Mouse (Mus musculus): ENCODE measurements around the gene Prep. TPM values are rescaled to one million over a fixed set of nuclear protein-coding genes. Genes with fewer than 3 reads are reported as not detected.

Prep gene
- 26.6 and 26.7 TPM in 2 replicates for polyA plus RNA-seq (2015; fragmentation: Nextera tagmentation; extraction: Ambion mirVana)

- no peaks in the 10 kb centered on the region for H3K9me3 ChIP-seq (ENCODE audit: low read length)
- H3K27ac ChIP-seq (ENCODE audit: low read length), result peak within 1 kb of the TSS; percentile 81
- no peaks in the 10 kb centered on the region for H3K27me3 ChIP-seq (ENCODE audit: insufficient read depth, low read length)
- peak within 1 kb of the TSS; percentile 90 for H3K9ac ChIP-seq (replicated peaks; ENCODE audit: low read length)
- H3K4me2 ChIP-seq (replicated peaks; ENCODE audit: low read depth, low read length), result peak within 1 kb of the TSS; percentile 70
- under 1% methylated on average over 42 of the region's 57 CpGs for WGBS
- H3K36me3 ChIP-seq (ENCODE audit: insufficient read depth, low read length), result no peaks in the 10 kb centered on the region
- peak; percentile 94 for ATAC-seq (ENCODE audit: low FRiP score, low TSS enrichment)
- H3K4me1 ChIP-seq (ENCODE audit: insufficient read depth, low read length), result peaks cover 28% of the 10 kb centered on the region
- peak within 1 kb of the TSS; percentile 89 for H3K4me3 ChIP-seq (ENCODE audit: low read length)
Measured at GRCm38 (mm10) chr10:45066931-45067308, at the start of gene Prep. TSS of gene Prep (plus strand) at chr10:45067203.

GRCm38 (mm10) chr10:45017352-45017751, 49.7 kb upstream of the Prep start:
- no peak for ATAC-seq (ENCODE audit: low FRiP score, low TSS enrichment)
- no peaks in the 10 kb centered on the region for H3K36me3 ChIP-seq (ENCODE audit: insufficient read depth, low read length)
- no peak overlapping the region for H3K9ac ChIP-seq (replicated peaks; ENCODE audit: low read length)
- H3K4me3 ChIP-seq (ENCODE audit: low read length), result no peak overlapping the region
- WGBS, result 92% methylated on average over 13 of the region's 13 CpGs
- H3K4me1 ChIP-seq (ENCODE audit: insufficient read depth, low read length), result no peaks in the 10 kb centered on the region
- no peaks in the 10 kb centered on the region for H3K27me3 ChIP-seq (ENCODE audit: insufficient read depth, low read length)
- no peak overlapping the region for H3K27ac ChIP-seq (ENCODE audit: low read length)
- 0 out of 2 replicates have a peak, but pooled peaks cover 4% of the 10 kb centered on the region for H3K9me3 ChIP-seq (ENCODE audit: low read length)
- H3K4me2 ChIP-seq (replicated peaks; ENCODE audit: low read depth, low read length), result no peak overlapping the region

- WGBS, result 80% methylated on average over 10 of the region's 10 CpGs
- no peak for ATAC-seq (ENCODE audit: low FRiP score, low TSS enrichment)
Measured at GRCm38 (mm10) chr10:45017851-45018250, 49.2 kb upstream of the Prep start.

GRCm38 (mm10) chr10:45019418-45019817, 47.6 kb upstream of the Prep start:
- H3K36me3 ChIP-seq (ENCODE audit: insufficient read depth, low read length), result no peaks in the 10 kb centered on the region
- no peaks in the 10 kb centered on the region for H3K27me3 ChIP-seq (ENCODE audit: insufficient read depth, low read length)
- 0 out of 2 replicates have a peak, but pooled peaks cover 4% of the 10 kb centered on the region for H3K9me3 ChIP-seq (ENCODE audit: low read length)
- no peak overlapping the region for H3K27ac ChIP-seq (ENCODE audit: low read length)
- ATAC-seq (ENCODE audit: low FRiP score, low TSS enrichment), result no peak
- no peak overlapping the region for H3K4me2 ChIP-seq (replicated peaks; ENCODE audit: low read depth, low read length)
- H3K4me1 ChIP-seq (ENCODE audit: insufficient read depth, low read length), result no peaks in the 10 kb centered on the region
- H3K9ac ChIP-seq (replicated peaks; ENCODE audit: low read length), result no peak overlapping the region
- WGBS, result 33% methylated on average over 7 of the region's 7 CpGs
- no peak overlapping the region for H3K4me3 ChIP-seq (ENCODE audit: low read length)

More at GRCm38 (mm10) chr10:45017851-45018250, 49.2 kb upstream of the Prep start:
- no peak overlapping the region for H3K27ac ChIP-seq (ENCODE audit: low read length)
- no peak overlapping the region for H3K4me3 ChIP-seq (ENCODE audit: low read length)
- H3K27me3 ChIP-seq (ENCODE audit: insufficient read depth, low read length), result no peaks in the 10 kb centered on the region
- H3K9me3 ChIP-seq (ENCODE audit: low read length), result 0 out of 2 replicates have a peak, but pooled peaks cover 4% of the 10 kb centered on the region
- no peaks in the 10 kb centered on the region for H3K36me3 ChIP-seq (ENCODE audit: insufficient read depth, low read length)
- H3K4me1 ChIP-seq (ENCODE audit: insufficient read depth, low read length), result no peaks in the 10 kb centered on the region
- H3K4me2 ChIP-seq (replicated peaks; ENCODE audit: low read depth, low read length), result no peak overlapping the region
- no peak overlapping the region for H3K9ac ChIP-seq (replicated peaks; ENCODE audit: low read length)

- Histone ChIP-seq H3K9ac (replicated peaks; ENCODE audit: low read length) (no peak overlapping the region), H3K36me3 (ENCODE audit: insufficient read depth, low read length) (no peaks in the 10 kb centered on the region), H3K4me2 (replicated peaks; ENCODE audit: low read depth, low read length) (no peak overlapping the region), H3K27ac (ENCODE audit: low read length) (no peak overlapping the region), H3K4me3 (ENCODE audit: low read length) (no peak overlapping the region), H3K27me3 (ENCODE audit: insufficient read depth, low read length) (no peaks in the 10 kb centered on the region), H3K9me3 (ENCODE audit: low read length) (0 out of 2 replicates have a peak, but pooled peaks cover 4% of the 10 kb centered on the region), H3K4me1 (ENCODE audit: insufficient read depth, low read length) (no peaks in the 10 kb centered on the region)
- no peak for ATAC-seq (ENCODE audit: low FRiP score, low TSS enrichment)
- WGBS, result 86% methylated on average over 10 of the region's 10 CpGs
Measured at GRCm38 (mm10) chr10:45019849-45020248, 47.2 kb upstream of the Prep start.

- H3K4me1 ChIP-seq (ENCODE audit: insufficient read depth, low read length), result no peaks in the 10 kb centered on the region
- H3K27ac ChIP-seq (ENCODE audit: low read length), result no peak overlapping the region
- H3K4me3 ChIP-seq (ENCODE audit: low read length), result no peak overlapping the region
- 0 out of 2 replicates have a peak, but pooled peaks cover 3% of the 10 kb centered on the region for H3K9me3 ChIP-seq (ENCODE audit: low read length)
- 91% methylated on average over 10 of the region's 10 CpGs for WGBS
- no peak for ATAC-seq (ENCODE audit: low FRiP score, low TSS enrichment)
- no peaks in the 10 kb centered on the region for H3K27me3 ChIP-seq (ENCODE audit: insufficient read depth, low read length)
- no peak overlapping the region for H3K4me2 ChIP-seq (replicated peaks; ENCODE audit: low read depth, low read length)
- H3K36me3 ChIP-seq (ENCODE audit: insufficient read depth, low read length), result no peaks in the 10 kb centered on the region
- H3K9ac ChIP-seq (replicated peaks; ENCODE audit: low read length), result no peak overlapping the region
Measured at GRCm38 (mm10) chr10:45020291-45020690, 46.7 kb upstream of the Prep start.

- ATAC-seq (ENCODE audit: low FRiP score, low TSS enrichment), result no peak
- no peaks in the 10 kb centered on the region for H3K36me3 ChIP-seq (ENCODE audit: insufficient read depth, low read length)
- H3K9me3 ChIP-seq (ENCODE audit: low read length), result no peaks in the 10 kb centered on the region
- no peaks in the 10 kb centered on the region for H3K27me3 ChIP-seq (ENCODE audit: insufficient read depth, low read length)
- H3K4me2 ChIP-seq (replicated peaks; ENCODE audit: low read depth, low read length), result no peak overlapping the region
- H3K9ac ChIP-seq (replicated peaks; ENCODE audit: low read length), result no peak overlapping the region
- WGBS, result 18% methylated on average over 4 of the region's 4 CpGs
- no peaks in the 10 kb centered on the region for H3K4me1 ChIP-seq (ENCODE audit: insufficient read depth, low read length)
- H3K4me3 ChIP-seq (ENCODE audit: low read length), result no peak overlapping the region
- H3K27ac ChIP-seq (ENCODE audit: low read length), result no peak overlapping the region
Measured at GRCm38 (mm10) chr10:45025184-45025583, 41.8 kb upstream of the Prep start.

- no peaks in the 10 kb centered on the region for H3K4me1 ChIP-seq (ENCODE audit: insufficient read depth, low read length)
- no peak overlapping the region for H3K4me2 ChIP-seq (replicated peaks; ENCODE audit: low read depth, low read length)
- 93% methylated on average over 7 of the region's 7 CpGs for WGBS
- H3K9ac ChIP-seq (replicated peaks; ENCODE audit: low read length), result no peak overlapping the region
- H3K27me3 ChIP-seq (ENCODE audit: insufficient read depth, low read length), result no peaks in the 10 kb centered on the region
- H3K36me3 ChIP-seq (ENCODE audit: insufficient read depth, low read length), result no peaks in the 10 kb centered on the region
- no peak for ATAC-seq (ENCODE audit: low FRiP score, low TSS enrichment)
- no peak overlapping the region for H3K4me3 ChIP-seq (ENCODE audit: low read length)
- H3K27ac ChIP-seq (ENCODE audit: low read length), result no peak overlapping the region
- H3K9me3 ChIP-seq (ENCODE audit: low read length), result no peaks in the 10 kb centered on the region
Measured at GRCm38 (mm10) chr10:45026935-45027334, 40.1 kb upstream of the Prep start.

GRCm38 (mm10) chr10:45045268-45045928, 21.6 kb upstream of the Prep start:
- 27% methylated on average over 12 of the region's 12 CpGs for WGBS
- no peak overlapping the region for H3K9ac ChIP-seq (replicated peaks; ENCODE audit: low read length)
- no peaks in the 10 kb centered on the region for H3K27me3 ChIP-seq (ENCODE audit: insufficient read depth, low read length)
- no peak overlapping the region for H3K4me3 ChIP-seq (ENCODE audit: low read length)
- no peak for ATAC-seq (ENCODE audit: low FRiP score, low TSS enrichment)
- no peaks in the 10 kb centered on the region for H3K9me3 ChIP-seq (ENCODE audit: low read length)
- H3K36me3 ChIP-seq (ENCODE audit: insufficient read depth, low read length), result no peaks in the 10 kb centered on the region
- H3K4me2 ChIP-seq (replicated peaks; ENCODE audit: low read depth, low read length), result 0 out of 2 replicates have a peak overlapping the region, but pooled peaks have one; percentile 26
- H3K4me1 ChIP-seq (ENCODE audit: insufficient read depth, low read length), result 0 out of 2 replicates have a peak, but pooled peaks cover 9% of the 10 kb centered on the region
- H3K27ac ChIP-seq (ENCODE audit: low read length), result no peak overlapping the region

- H3K9me3 ChIP-seq (ENCODE audit: low read length), result no peaks in the 10 kb centered on the region
- H3K36me3 ChIP-seq (ENCODE audit: insufficient read depth, low read length), result no peaks in the 10 kb centered on the region
- H3K4me1 ChIP-seq (ENCODE audit: insufficient read depth, low read length), result 0 out of 2 replicates have a peak, but pooled peaks cover 9% of the 10 kb centered on the region
- 62% methylated on average over 11 of the region's 11 CpGs for WGBS
- H3K4me2 ChIP-seq (replicated peaks; ENCODE audit: low read depth, low read length), result 0 out of 2 replicates have a peak overlapping the region, but pooled peaks have one; percentile 3
- no peak for ATAC-seq (ENCODE audit: low FRiP score, low TSS enrichment)
- H3K4me3 ChIP-seq (ENCODE audit: low read length), result no peak overlapping the region
- H3K27me3 ChIP-seq (ENCODE audit: insufficient read depth, low read length), result no peaks in the 10 kb centered on the region
- H3K27ac ChIP-seq (ENCODE audit: low read length), result no peak overlapping the region
- H3K9ac ChIP-seq (replicated peaks; ENCODE audit: low read length), result no peak overlapping the region
Measured at GRCm38 (mm10) chr10:45048158-45048557, 18.8 kb upstream of the Prep start.

All from kidney, embryonic 16.5 days (tissue).